Comparison of ENCODE assay signal across 8 mouse cellular contexts in genomic region chr16:18426802-18427280, GRCm38 (mm10). TPM values are rescaled to one million over a fixed set of nuclear protein-coding genes. Genes with fewer than 3 reads are reported as not detected.
DNase-seq lines count a peak whose midpoint lies in the region; ATAC-seq lines count a peak whose summit lies in the region.

Comt (minus strand) TSS chr16:18426852.

- 0 out of 2 replicates have a peak, but pooled peaks have one; percentile 0 for ATAC-seq in kidney, embryonic 15.5 days (replicated peaks; ENCODE audit: low FRiP score)
- ATAC-seq in intestine, embryonic 14.5 days (replicated peaks; ENCODE audit: low FRiP score, low TSS enrichment, low read depth): no peak
- ATAC-seq in megakaryocyte progenitor cell, adult 5-6 weeks (replicated peaks; ENCODE audit: poor library complexity): no peak

- H3K4me2 ChIP-seq in kidney, embryonic 15.5 days: peak within 1 kb of the TSS; percentile 77
- H3K4me2 ChIP-seq in intestine, embryonic 14.5 days (ENCODE audit: low read length): peak within 1 kb of the TSS; percentile 91

- H3K4me1 ChIP-seq in kidney, embryonic 15.5 days: peaks cover 39% of the 10 kb centered on the region
- H3K4me1 ChIP-seq in intestine, embryonic 14.5 days (replicated peaks; ENCODE audit: control insufficient read depth, insufficient read depth, low read length): peaks cover 21% of the 10 kb centered on the region

- peaks cover 12% of the 10 kb centered on the region; the same call in 1 of the 2 replicates for H3K36me3 ChIP-seq in kidney, embryonic 15.5 days
- peaks cover 11% of the 10 kb centered on the region for H3K36me3 ChIP-seq in intestine, embryonic 14.5 days (ENCODE audit: control insufficient read depth, insufficient read depth, low read length)

- no peaks in the 10 kb centered on the region for H3K9me3 ChIP-seq in kidney, embryonic 15.5 days (replicated peaks)
- no peaks in the 10 kb centered on the region for H3K9me3 ChIP-seq in intestine, embryonic 14.5 days (ENCODE audit: control insufficient read depth, low read length)

- H3K9ac ChIP-seq in kidney, embryonic 15.5 days: peak within 1 kb of the TSS; percentile 78
- peak within 1 kb of the TSS; percentile 82 for H3K9ac ChIP-seq in intestine, embryonic 14.5 days (ENCODE audit: low read length)

- WGBS in kidney, embryonic 15.5 days: 61% methylated on average over 5 of the region's 5 CpGs
- 61% methylated on average over 5 of the region's 5 CpGs for WGBS in intestine, embryonic 14.5 days

- H3K27ac ChIP-seq in kidney, embryonic 15.5 days: peak within 1 kb of the TSS; percentile 84
- H3K27ac ChIP-seq in intestine, embryonic 14.5 days (ENCODE audit: low read depth): peak within 1 kb of the TSS; percentile 30; the same call in 1 of the 2 replicates

- no peaks in the 10 kb centered on the region for H3K27me3 ChIP-seq in kidney, embryonic 15.5 days
- H3K27me3 ChIP-seq in intestine, embryonic 14.5 days (replicated peaks; ENCODE audit: control insufficient read depth, insufficient read depth, low read length): no peaks in the 10 kb centered on the region

- peak within 1 kb of the TSS; percentile 85 for H3K4me3 ChIP-seq in kidney, embryonic 15.5 days (replicated peaks)
- peak within 1 kb of the TSS; percentile 89 for H3K4me3 ChIP-seq in intestine, embryonic 14.5 days (ENCODE audit: low read depth, low read length)

- DNase-seq in kidney, adult 18-20 months: no peak
- no peak for DNase-seq in adrenal gland, postnatal 25 days
- DNase-seq in gastrocnemius, postnatal 10 days: no peak
- DNase-seq in intestine, embryonic 14.5 days (ENCODE audit: low spot score): no peak
- DNase-seq in retina, postnatal 1 day: no peak
- no peak for DNase-seq in yolk sac, embryonic 10.5 days (ENCODE audit: low spot score)

RNA-seq across cellular contexts. Expression of gene Comt, which starts in this region (rescaled TPM):
- polyA plus RNA-seq in kidney, embryonic 15.5 days (2015; fragmentation: Nextera tagmentation; extraction: Ambion mirVana): 97.2 and 103 TPM in 2 replicates
- total RNA-seq in adrenal gland, postnatal 25 days (2021): 147 and 150 TPM in 2 replicates
- total RNA-seq in gastrocnemius, postnatal 10 days (2021): 10 to 100 TPM; 44.1 to 47.3 TPM
- 95.4 and 95.6 TPM in 2 replicates for polyA plus RNA-seq in intestine, embryonic 14.5 days (2014; fragmentation: Nextera tagmentation; extraction: Ambion mirVana)
- total RNA-seq in megakaryocyte progenitor cell, adult 5-6 weeks (2015): 42.8 and 55.1 TPM in 2 replicates
- 42.3 and 47.1 TPM in 2 replicates for total RNA-seq in megakaryocyte progenitor cell, adult 5-6 weeks (2017)
